Mouse (Mus musculus) brain, embryonic 14.5 days (tissue): ENCODE measurements at regions not wholly inside any gene's neighbourhood (a gene's known extent, or its start where the extent isn't known, plus 50 kb on each side); places are given as distances from the start of the nearest gene placed in this dataset.

Experiments
- DNase-seq: peaks from one replicate; pipeline ENCODE4 v3.0.0-alpha.2; 2011; ENCODE audit warnings: low read depth
- CTCF ChIP-seq: fragments of 200-500 bp; IDR thresholded peaks from 2 replicates; pipeline ENCODE4 v1.5.1; 2012; ENCODE audit warnings: inconsistent platforms, mild to moderate bottlenecking, moderate library complexity, borderline replicate concordance; ENCODE audit not compliant: insufficient read depth, insufficient read length; ENCODE audit errors: extremely low read depth
- POLR2A ChIP-seq: fragments of 200-500 bp; IDR thresholded peaks from 2 replicates; pipeline ENCODE4 v1.6.1; 2012; ENCODE audit warnings: mild to moderate bottlenecking, inconsistent platforms, borderline replicate concordance; ENCODE audit not compliant: poor library complexity, insufficient read depth, insufficient read length, severe bottlenecking; ENCODE audit errors: extremely low read depth

GRCm38 (mm10) chr5:103374162-103374561, 50.8 kb upstream of the Ptpn13 start:
- TF ChIP-seq CTCF, result no peak
- TF ChIP-seq POLR2A, result no peak
- DNase-seq, result no peak

- TF ChIP-seq CTCF (no peak), POLR2A (no peak)
- DNase-seq, result no peak
These were observed 51.9 kb upstream of the Ptpn13 start for GRCm38 (mm10) chr5:103373089-103373488.

- TF ChIP-seq POLR2A (no peak), CTCF (no peak)
- DNase-seq, result no peak
These were observed 54.5 kb upstream of the Ptpn13 start for GRCm38 (mm10) chr5:103370456-103370855.

- no peak for TF ChIP-seq POLR2A
- 0 out of 2 replicates have a peak, but pooled peaks have one; percentile 12 for TF ChIP-seq CTCF
- DNase-seq, result no peak
These were observed 56.0 kb upstream of the Ptpn13 start for GRCm38 (mm10) chr5:103368993-103369392.

GRCm38 (mm10) chr5:103367201-103367671, 57.8 kb upstream of the Ptpn13 start:
- no peak for DNase-seq
- no peak for TF ChIP-seq CTCF
- no peak for TF ChIP-seq POLR2A

- TF ChIP-seq CTCF (no peak), POLR2A (no peak)
- no peak for DNase-seq
These were observed 59.1 kb upstream of the Ptpn13 start for GRCm38 (mm10) chr5:103365700-103366448.

GRCm38 (mm10) chr5:103364791-103365699, 59.9 kb upstream of the Ptpn13 start:
- peak; percentile 78 for DNase-seq
- TF ChIP-seq CTCF (no peak), POLR2A (no peak)

GRCm38 (mm10) chr5:103360775-103361247, 64.2 kb upstream of the Ptpn13 start:
- no peak for DNase-seq
- TF ChIP-seq POLR2A (no peak), CTCF (no peak)

GRCm38 (mm10) chr5:103360360-103360759, 64.6 kb upstream of the Ptpn13 start:
- no peak for DNase-seq
- no peak for TF ChIP-seq CTCF
- TF ChIP-seq POLR2A, result no peak

GRCm38 (mm10) chr5:103357558-103357957, 67.4 kb upstream of the Ptpn13 start:
- TF ChIP-seq POLR2A (no peak), CTCF (no peak)
- no peak for DNase-seq

- DNase-seq, result peak; percentile 56
- no peak for TF ChIP-seq POLR2A
- no peak for TF ChIP-seq CTCF
These were observed 68.5 kb upstream of the Ptpn13 start for GRCm38 (mm10) chr5:103356500-103356899.
